Mouse (Mus musculus) monocyte, adult 5-6 weeks (primary cell): ENCODE measurements at regions not wholly inside any gene's neighbourhood (a gene's known extent, or its start where the extent isn't known, plus 50 kb on each side); places are given as distances from the start of the nearest gene placed in this dataset.

Source experiments
- ATAC-seq: fragments of 153-309, 156-312 bp; replicated peaks from 2 replicates; pipeline ENCODE4 v1.8.0; 2017; ENCODE audit warnings: mild to moderate bottlenecking; ENCODE audit not compliant: low TSS enrichment, insufficient number of reproducible peaks, severe bottlenecking, poor library complexity, low FRiP score

- no peak for ATAC-seq
Measured at GRCm38 (mm10) chr12:74528983-74529566, 212.9 kb upstream of the Gm11042 start.

- no peak for ATAC-seq
Measured at GRCm38 (mm10) chr12:74527190-74527621, 211.0 kb upstream of the Gm11042 start.

GRCm38 (mm10) chr12:74523988-74524387, 207.8 kb upstream of the Gm11042 start:
- no peak for ATAC-seq

- no peak for ATAC-seq
Measured at GRCm38 (mm10) chr12:74518032-74518431, 201.8 kb upstream of the Gm11042 start.

GRCm38 (mm10) chr12:74516527-74516926, 200.3 kb upstream of the Gm11042 start:
- no peak for ATAC-seq

GRCm38 (mm10) chr12:74502791-74503190, 186.6 kb upstream of the Gm11042 start:
- ATAC-seq = no peak

GRCm38 (mm10) chr12:74477619-74478018, 161.4 kb upstream of the Gm11042 start:
- no peak for ATAC-seq

- no peak for ATAC-seq
Measured at GRCm38 (mm10) chr12:74474741-74475140, 158.5 kb upstream of the Gm11042 start.

GRCm38 (mm10) chr12:74458521-74458920, 142.3 kb upstream of the Gm11042 start:
- no peak for ATAC-seq

- ATAC-seq = no peak
Measured at GRCm38 (mm10) chr12:74452375-74453090, 136.3 kb upstream of the Gm11042 start.

GRCm38 (mm10) chr12:74448248-74448647, 132.1 kb upstream of the Gm11042 start:
- no peak for ATAC-seq

GRCm38 (mm10) chr12:74434874-74435273, 118.7 kb upstream of the Gm11042 start:
- ATAC-seq = no peak

GRCm38 (mm10) chr12:74414738-74415137, 98.5 kb upstream of the Gm11042 start:
- no peak for ATAC-seq

GRCm38 (mm10) chr12:74410511-74410910, 94.3 kb upstream of the Gm11042 start:
- no peak for ATAC-seq

- no peak for ATAC-seq
Measured at GRCm38 (mm10) chr12:74407591-74408095, 91.4 kb upstream of the Gm11042 start.

- no peak for ATAC-seq
Measured at GRCm38 (mm10) chr12:74389811-74390210, 73.6 kb upstream of the Gm11042 start.
